Mouse (Mus musculus): ENCODE measurements at regions not wholly inside any gene's neighbourhood (a gene's known extent, or its start where the extent isn't known, plus 50 kb on each side); places are given as distances from the start of the nearest gene placed in this dataset.

- peak; percentile 3 for DNase-seq (ENCODE audit: low read depth)
- no peak for TF ChIP-seq CTCF (IDR thresholded peaks at IDR 0.05; ENCODE audit: borderline replicate concordance, extremely low read depth, insufficient read depth, insufficient read length)
- no peak for TF ChIP-seq POLR2A (IDR thresholded peaks at IDR 0.05; ENCODE audit: borderline replicate concordance, extremely low read depth, insufficient read depth, insufficient read length, poor library complexity, severe bottlenecking)
Measured at GRCm38 (mm10) chr13:44535441-44535840, 193.8 kb upstream of the Jarid2 start.

DNA sequence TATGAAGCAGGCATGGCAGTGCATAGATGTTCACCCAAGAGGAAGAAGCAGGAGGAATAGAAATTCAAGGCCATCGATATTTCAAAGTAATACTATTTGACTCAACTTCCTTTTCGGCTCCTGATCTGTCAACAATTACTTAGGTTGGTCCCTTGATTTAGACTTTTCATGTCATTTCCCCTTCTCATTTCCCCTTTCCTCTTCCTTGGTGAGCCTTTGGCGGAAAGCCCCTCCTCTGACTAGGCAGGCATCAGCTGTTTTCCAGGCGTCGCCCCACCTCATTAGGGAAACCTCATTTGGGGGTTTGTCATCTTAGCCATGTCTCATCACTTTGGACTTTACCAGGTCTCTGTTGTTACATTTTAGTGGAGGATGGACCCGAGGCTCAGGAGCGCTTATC is 191.0 kb upstream of the Jarid2 start:
- no peak for TF ChIP-seq CTCF (IDR thresholded peaks at IDR 0.05; ENCODE audit: borderline replicate concordance, extremely low read depth, insufficient read depth, insufficient read length)
- no peak for TF ChIP-seq POLR2A (IDR thresholded peaks at IDR 0.05; ENCODE audit: borderline replicate concordance, extremely low read depth, insufficient read depth, insufficient read length, poor library complexity, severe bottlenecking)
- no peak for DNase-seq (ENCODE audit: low read depth)

- no peak for DNase-seq (ENCODE audit: low read depth)
- TF ChIP-seq CTCF (IDR thresholded peaks at IDR 0.05; ENCODE audit: borderline replicate concordance, extremely low read depth, insufficient read depth, insufficient read length) (no peak), POLR2A (IDR thresholded peaks at IDR 0.05; ENCODE audit: borderline replicate concordance, extremely low read depth, insufficient read depth, insufficient read length, poor library complexity, severe bottlenecking) (no peak)
Measured at GRCm38 (mm10) chr13:44540401-44540800, 188.9 kb upstream of the Jarid2 start.

DNA sequence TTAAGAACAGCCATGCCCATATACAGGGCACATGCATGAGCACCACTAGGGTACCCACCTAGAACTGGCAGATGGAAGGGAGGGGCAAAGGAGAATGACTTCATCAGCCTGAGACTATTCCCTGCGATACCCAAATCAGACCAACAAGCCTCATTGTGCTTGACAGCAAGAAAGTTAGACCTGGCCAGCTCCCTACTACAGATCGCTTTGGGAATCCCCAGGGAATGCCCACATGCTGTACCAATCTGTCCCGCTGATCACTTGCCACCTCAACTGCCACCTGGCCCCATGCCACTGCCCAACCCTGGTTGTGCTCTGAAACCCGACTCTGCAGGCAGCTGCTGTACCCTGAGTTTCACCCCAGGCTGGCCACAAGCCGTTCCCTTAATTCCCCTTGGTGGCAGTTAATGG is 188.0 kb upstream of the Jarid2 start:
- TF ChIP-seq CTCF (IDR thresholded peaks at IDR 0.05; ENCODE audit: borderline replicate concordance, extremely low read depth, insufficient read depth, insufficient read length) (no peak), POLR2A (IDR thresholded peaks at IDR 0.05; ENCODE audit: borderline replicate concordance, extremely low read depth, insufficient read depth, insufficient read length, poor library complexity, severe bottlenecking) (no peak)
- peak; percentile 50 for DNase-seq (ENCODE audit: low read depth)

DNA sequence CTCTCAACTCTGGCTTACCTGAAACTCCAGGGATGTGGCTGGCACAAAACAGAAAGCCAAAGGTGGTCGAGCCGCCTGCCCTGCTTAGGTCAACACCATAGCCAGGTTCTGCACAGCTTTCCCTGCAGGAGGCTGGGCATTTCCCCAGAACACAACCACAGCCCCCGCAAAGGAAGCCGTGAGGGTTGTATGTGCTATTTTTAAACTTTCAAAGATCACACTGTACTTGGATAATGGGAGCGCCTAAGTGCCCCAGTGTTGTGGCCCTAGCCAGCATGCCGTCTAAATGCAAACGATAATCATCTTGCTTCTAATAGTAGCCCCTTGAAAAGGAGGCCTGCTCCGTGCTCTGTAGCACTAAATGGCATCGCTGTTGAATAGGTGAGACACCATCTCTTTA is 184.5 kb upstream of the Jarid2 start:
- no peak for TF ChIP-seq POLR2A (IDR thresholded peaks at IDR 0.05; ENCODE audit: borderline replicate concordance, extremely low read depth, insufficient read depth, insufficient read length, poor library complexity, severe bottlenecking)
- no peak for TF ChIP-seq CTCF (IDR thresholded peaks at IDR 0.05; ENCODE audit: borderline replicate concordance, extremely low read depth, insufficient read depth, insufficient read length)
- DNase-seq (ENCODE audit: low read depth), result peak; percentile 33

- TF ChIP-seq CTCF (IDR thresholded peaks at IDR 0.05; ENCODE audit: borderline replicate concordance, extremely low read depth, insufficient read depth, insufficient read length) (no peak), POLR2A (IDR thresholded peaks at IDR 0.05; ENCODE audit: borderline replicate concordance, extremely low read depth, insufficient read depth, insufficient read length, poor library complexity, severe bottlenecking) (no peak)
- no peak for DNase-seq (ENCODE audit: low read depth)
Measured at GRCm38 (mm10) chr13:44546289-44546688, 183.0 kb upstream of the Jarid2 start.

DNA sequence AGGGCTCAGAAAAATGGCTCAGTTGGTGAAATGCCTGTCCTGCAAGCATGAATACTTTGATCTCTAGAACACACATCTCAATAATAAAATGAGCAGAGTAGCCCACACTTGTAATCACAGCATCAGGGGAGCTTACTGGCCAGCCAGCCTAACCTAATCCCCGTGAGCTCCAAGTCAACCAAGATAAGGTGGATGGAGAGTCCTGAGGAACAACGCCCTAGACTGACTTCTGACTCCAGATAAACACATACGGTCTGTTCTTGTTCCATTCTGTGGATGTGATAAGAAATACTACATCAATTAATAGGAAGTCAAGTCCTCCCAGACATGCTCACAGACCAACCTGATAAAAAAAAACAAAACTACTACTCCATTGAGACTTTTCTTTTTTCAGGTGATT is 180.4 kb upstream of the Jarid2 start:
- TF ChIP-seq POLR2A (IDR thresholded peaks at IDR 0.05; ENCODE audit: borderline replicate concordance, extremely low read depth, insufficient read depth, insufficient read length, poor library complexity, severe bottlenecking), result no peak
- TF ChIP-seq CTCF (IDR thresholded peaks at IDR 0.05; ENCODE audit: borderline replicate concordance, extremely low read depth, insufficient read depth, insufficient read length), result no peak

GRCm38 (mm10) chr13:44553363-44553762 is 175.9 kb upstream of the Jarid2 start:
- no peak for TF ChIP-seq CTCF (IDR thresholded peaks at IDR 0.05; ENCODE audit: borderline replicate concordance, extremely low read depth, insufficient read depth, insufficient read length)
- TF ChIP-seq POLR2A (IDR thresholded peaks at IDR 0.05; ENCODE audit: borderline replicate concordance, extremely low read depth, insufficient read depth, insufficient read length, poor library complexity, severe bottlenecking), result no peak
- no peak for DNase-seq (ENCODE audit: low read depth)

More for the DNA sequence above, 180.4 kb upstream of the Jarid2 start:
- no peak for DNase-seq (ENCODE audit: low read depth)

DNA sequence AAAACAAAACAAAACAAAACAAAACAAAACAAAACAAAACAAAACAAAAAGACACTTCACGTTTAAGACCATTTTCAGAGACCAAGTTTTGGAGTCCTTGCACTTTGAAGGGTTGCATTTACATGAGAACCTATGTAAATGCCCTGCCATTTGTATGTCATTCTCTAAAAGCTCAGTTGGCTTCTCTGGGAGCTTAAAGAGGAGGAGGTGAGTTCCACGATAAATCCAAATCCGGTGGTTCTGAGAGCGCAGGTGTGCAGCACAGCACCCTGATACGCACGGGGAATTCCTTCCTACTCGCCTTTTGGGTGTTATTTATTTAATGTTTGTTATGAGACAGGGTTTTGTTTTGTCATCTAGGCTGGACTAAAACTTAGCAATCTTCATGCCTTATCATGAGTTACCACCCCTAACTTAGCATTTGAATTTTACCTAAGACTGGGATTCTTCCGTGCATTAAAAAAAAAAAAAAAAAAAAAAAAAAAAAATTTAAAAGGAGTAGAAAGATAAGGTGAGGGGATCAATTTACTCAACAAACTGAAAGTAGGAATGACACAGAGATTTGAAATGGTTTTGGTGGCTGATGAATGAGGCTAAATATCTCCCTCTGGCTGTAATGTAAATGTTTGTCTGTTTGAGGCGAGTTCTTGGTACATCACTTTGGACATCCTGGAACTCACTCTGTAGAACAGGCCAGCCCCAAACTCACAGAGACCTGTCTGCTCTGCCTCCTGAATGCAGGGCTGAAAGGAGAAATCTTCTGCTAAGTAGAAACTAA is 174.4 kb upstream of the Jarid2 start:
- DNase-seq (ENCODE audit: low read depth), result no peak
- no peak for TF ChIP-seq POLR2A (IDR thresholded peaks at IDR 0.05; ENCODE audit: borderline replicate concordance, extremely low read depth, insufficient read depth, insufficient read length, poor library complexity, severe bottlenecking)

DNA sequence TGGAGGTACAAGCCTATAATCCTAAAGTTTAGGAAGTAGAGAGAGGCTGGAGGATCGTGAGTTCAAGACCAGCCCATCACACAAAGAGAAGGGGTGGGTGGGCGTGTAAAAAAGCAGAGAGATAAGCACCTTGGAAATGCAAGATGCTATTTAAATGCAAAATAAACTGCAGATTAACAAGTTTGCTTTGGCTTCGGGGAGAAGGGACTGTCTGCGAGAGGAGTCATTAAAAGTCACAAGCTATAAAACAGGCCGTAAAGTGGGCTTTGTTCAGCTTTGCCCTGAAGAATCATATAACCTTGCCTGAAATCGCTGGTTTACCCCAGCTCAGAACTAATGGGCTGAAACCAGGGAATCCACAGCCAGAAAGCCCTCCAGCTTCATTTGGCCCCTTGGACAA is 173.3 kb upstream of the Jarid2 start:
- DNase-seq (ENCODE audit: low read depth), result no peak
- no peak for TF ChIP-seq CTCF (IDR thresholded peaks at IDR 0.05; ENCODE audit: borderline replicate concordance, extremely low read depth, insufficient read depth, insufficient read length)
- TF ChIP-seq POLR2A (IDR thresholded peaks at IDR 0.05; ENCODE audit: borderline replicate concordance, extremely low read depth, insufficient read depth, insufficient read length, poor library complexity, severe bottlenecking), result no peak

DNA sequence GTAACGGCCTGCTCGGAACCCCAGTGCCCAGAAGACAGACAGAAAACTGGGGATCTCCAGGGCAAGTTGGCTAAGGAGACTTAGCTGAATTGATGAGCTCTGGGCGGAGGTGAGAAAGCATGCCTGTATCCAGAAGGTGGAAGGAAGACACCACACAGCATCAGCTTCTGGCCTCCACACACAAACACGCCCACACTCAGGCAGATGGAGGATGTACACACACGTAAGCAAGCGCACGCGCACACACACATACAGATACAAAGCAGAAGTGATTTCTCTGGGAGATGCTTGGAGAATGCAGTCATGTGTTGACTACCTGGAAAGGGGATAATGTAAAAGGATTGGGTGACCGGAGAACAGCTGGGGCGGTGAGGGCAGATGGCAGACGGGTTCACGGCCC is 171.2 kb upstream of the Jarid2 start:
- DNase-seq (ENCODE audit: low read depth), result no peak
- TF ChIP-seq POLR2A (IDR thresholded peaks at IDR 0.05; ENCODE audit: borderline replicate concordance, extremely low read depth, insufficient read depth, insufficient read length, poor library complexity, severe bottlenecking) (no peak), CTCF (IDR thresholded peaks at IDR 0.05; ENCODE audit: borderline replicate concordance, extremely low read depth, insufficient read depth, insufficient read length) (no peak)

- DNase-seq (ENCODE audit: low read depth), result no peak
- no peak for TF ChIP-seq CTCF (IDR thresholded peaks at IDR 0.05; ENCODE audit: borderline replicate concordance, extremely low read depth, insufficient read depth, insufficient read length)
- no peak for TF ChIP-seq POLR2A (IDR thresholded peaks at IDR 0.05; ENCODE audit: borderline replicate concordance, extremely low read depth, insufficient read depth, insufficient read length, poor library complexity, severe bottlenecking)
Measured at GRCm38 (mm10) chr13:44558491-44559177, 170.6 kb upstream of the Jarid2 start.

Data from brain, embryonic 14.5 days (tissue).